8 mouse cellular contexts compared by ENCODE assay signal in the genomic region with DNA sequence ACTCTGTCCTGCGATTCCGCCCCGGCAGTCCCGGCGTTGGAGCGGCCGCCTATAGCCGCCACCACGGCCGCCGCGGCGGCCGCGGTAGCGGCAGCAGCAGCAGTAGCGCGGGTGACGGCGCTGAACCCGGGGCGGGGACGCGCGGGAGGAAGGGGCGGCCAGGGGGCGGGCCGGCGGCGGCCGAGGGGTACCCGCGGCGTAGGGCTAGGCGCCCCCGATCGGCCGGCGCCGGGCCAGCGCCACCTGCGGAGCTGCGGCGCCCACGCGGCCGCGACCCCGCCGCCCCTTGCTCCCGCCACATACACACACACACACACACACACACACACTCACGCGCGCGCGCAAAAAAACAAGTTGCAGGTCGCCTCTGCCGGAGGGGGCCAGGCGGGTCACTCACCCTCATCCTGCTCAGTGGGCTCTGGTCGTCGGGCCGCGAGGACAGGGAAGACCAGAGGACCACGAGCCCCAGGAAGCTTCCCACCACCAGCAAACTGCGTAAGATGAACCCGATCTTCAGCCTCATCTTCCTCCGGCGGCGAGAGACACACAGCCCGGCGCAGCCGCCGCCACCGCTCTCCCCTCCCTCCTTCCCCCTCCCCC. TPM values are rescaled to one million over a fixed set of nuclear protein-coding genes. Genes with fewer than 3 reads are reported as not detected.
DNase-seq lines count a peak whose midpoint lies in the region; ATAC-seq and TF ChIP-seq lines count a peak whose summit lies in the region.

TSS of gene Galnt7 (minus strand) at position 577 of the 600 bp plus-strand sequence.

- TF ChIP-seq CTCF in left cerebral cortex, adult 2 months (IDR thresholded peaks at IDR 0.05): no peak

- intact Hi-C loops in left cerebral cortex, adult 2 months (cut with DNase I): loop anchor here (2.0 to 10.0 kb wide), 3 partner anchors 78 to 218 kb away; no protein-coding TSS in a partner anchor

- DNase-seq in Muller cell, postnatal 12 days (ENCODE audit: inconsistent ontology term): peak; percentile 81
- DNase-seq in cerebellum, adult 8-10 months: peak; percentile 68
- DNase-seq in frontal cortex, postnatal 25 days (ENCODE audit: low spot score in 2 of 2): peak; percentile 21 to 25
- peak; percentile 65 for DNase-seq in hindbrain, embryonic 14.5 days (ENCODE audit: low spot score)
- peak; percentile 57 to 67 for DNase-seq in left cerebral cortex, adult 2 months (ENCODE audit: extremely low spot score in 1 of 2, low spot score in 2 of 2)
- DNase-seq in right cerebral cortex, adult 18-20 months: peak; percentile 59
- DNase-seq in urinary bladder, adult 2 months (ENCODE audit: low spot score): peak; percentile 59

- peaks cover 40% of the 10 kb centered on the region for H3K79me2 ChIP-seq in macrophage (ENCODE audit: inconsistent target)

- H3K4me3 ChIP-seq in hindbrain, embryonic 14.5 days (replicated peaks; ENCODE audit: low read length): peak within 1 kb of the TSS; percentile 94
- peak within 1 kb of the TSS; percentile 94 for H3K4me3 ChIP-seq in left cerebral cortex, adult 2 months
- peak within 1 kb of the TSS; percentile 50 for H3K4me3 ChIP-seq in macrophage (ENCODE audit: inconsistent target)

- H3K4me1 ChIP-seq in hindbrain, embryonic 14.5 days (replicated peaks; ENCODE audit: control insufficient read depth, insufficient read depth, low read length): peaks cover 11% of the 10 kb centered on the region; the same call in 1 of the 2 replicates

- WGBS in hindbrain, embryonic 14.5 days: under 1% methylated on average over 36 of the region's 74 CpGs
- WGBS in macrophage (ENCODE audit: missing documents): under 1% methylated on average over 58 of the region's 74 CpGs

- H3K9ac ChIP-seq in hindbrain, embryonic 14.5 days: peak within 1 kb of the TSS; percentile 97

- no peaks in the 10 kb centered on the region for H3K36me3 ChIP-seq in hindbrain, embryonic 14.5 days (replicated peaks; ENCODE audit: control insufficient read depth, insufficient read depth)
- H3K36me3 ChIP-seq in macrophage (ENCODE audit: inconsistent target): no peaks in the 10 kb centered on the region

- H3K9me3 ChIP-seq in hindbrain, embryonic 14.5 days (ENCODE audit: control insufficient read depth, low read length): no peaks in the 10 kb centered on the region

- peak within 1 kb of the TSS; percentile 87 for H3K4me2 ChIP-seq in hindbrain, embryonic 14.5 days (replicated peaks)

- peak; percentile 91 for ATAC-seq in hindbrain, embryonic 14.5 days (ENCODE audit: low FRiP score)

- no peaks in the 10 kb centered on the region for H3K27me3 ChIP-seq in hindbrain, embryonic 14.5 days (ENCODE audit: control insufficient read depth, insufficient read depth, low read length)

- peak within 1 kb of the TSS; percentile 92 for H3K27ac ChIP-seq in hindbrain, embryonic 14.5 days
- peak within 1 kb of the TSS; percentile 92 for H3K27ac ChIP-seq in left cerebral cortex, adult 2 months
- H3K27ac ChIP-seq in macrophage: peak within 1 kb of the TSS; percentile 47

RNA-seq across cellular contexts. Expression of gene Galnt7, which starts in this region (rescaled TPM):
- 14.0 and 14.6 TPM in 2 replicates for polyA plus RNA-seq in hindbrain, embryonic 14.5 days (2014; fragmentation: Nextera tagmentation; extraction: Ambion mirVana)
- total RNA-seq in left cerebral cortex, adult 2 months (2021): 10 to 100 TPM in 1 of 2 experiments, 1 to 10 TPM in 1; 9.6 to 12.6 TPM
- 10 to 100 TPM in 23 of 26 experiments, 1 to 10 TPM in 3; 4.1 to 29.7 (median 22.7) TPM for total RNA-seq in macrophage (2018; cell fraction: chromatin; rRNA removed)
- total RNA-seq in macrophage (2018; cell fraction: cytosol; rRNA removed): 10 to 100 TPM; 17.1 to 34.0 (median 24.0) TPM
- total RNA-seq in macrophage (2018; cell fraction: nucleus; rRNA removed): 10 to 100 TPM; 22.0 to 65.8 (median 38.4) TPM
- polyA plus RNA-seq in macrophage (2018): 21.0 to 30.5 TPM (median 21.6 TPM) in 3 replicates
- 13.2 and 13.4 TPM in 2 replicates for polyA plus RNA-seq in urinary bladder, adult 2 months (2012; rRNA removed)

Comparison
In these comparisons a context has a peak if more than half of its experiments do, and no peak if none do; other contexts are left out.
1. Peak in every context shown above with its lines: DNase-seq, ATAC-seq, H3K4me3 ChIP-seq and H3K27ac ChIP-seq.
2. DNase-seq: peak in every context shown above with its lines; median percentile 81 in Muller cell, postnatal 12 days; 68 in cerebellum, adult 8-10 months; 65 in hindbrain, embryonic 14.5 days; 62 in left cerebral cortex, adult 2 months; 59 in right cerebral cortex, adult 18-20 months; 59 in urinary bladder, adult 2 months; 23 in frontal cortex, postnatal 25 days.